Mouse (Mus musculus) liver, adult 2 months (tissue): Measurements from ENCODE around the gene Zyx.

ENCODE experiments used
- CTCF ChIP-seq: fragments of 200-500 bp; IDR thresholded peaks from 2 replicates; pipeline ENCODE4 v1.5.1; 2011; ENCODE audit warnings: low read depth, low read length, control low read depth
- POLR2A ChIP-seq: fragments of 200-500 bp; IDR thresholded peaks from 2 replicates; pipeline ENCODE4 v1.6.1; 2011; ENCODE audit warnings: low read length, control low read depth; ENCODE audit not compliant: insufficient read depth; ENCODE audit errors: extremely low read depth

- TF ChIP-seq POLR2A (no peak), CTCF (no peak)
Observed at GRCm38 (mm10) chr6:42395960-42396809, 46.8 kb downstream of the Zyx start.
